Mouse (Mus musculus): ENCODE measurements at regions not wholly inside any gene's neighbourhood (a gene's known extent, or its start where the extent isn't known, plus 50 kb on each side); places are given as distances from the start of the nearest gene placed in this dataset.

- TF ChIP-seq GATA1 (IDR thresholded peaks at IDR 0.05; ENCODE audit: borderline replicate concordance, low read length) (no peak), FLI1 (IDR thresholded peaks at IDR 0.05; ENCODE audit: low read length) (no peak)
Measured at GRCm38 (mm10) chrX:11739565-11739964, 411.9 kb downstream of the H2al1j start.
